Mouse (Mus musculus): ENCODE results near the gene Pigq. TPM values are rescaled to one million over a fixed set of nuclear protein-coding genes. Genes with fewer than 3 reads are reported as not detected.
A peak's percentile ranks its signal among the peaks of the same experiment; 100 is the strongest.

Gene Pigq
- 100 to 1,000 TPM; 123 to 126 TPM for total RNA-seq (2021)

DNA sequence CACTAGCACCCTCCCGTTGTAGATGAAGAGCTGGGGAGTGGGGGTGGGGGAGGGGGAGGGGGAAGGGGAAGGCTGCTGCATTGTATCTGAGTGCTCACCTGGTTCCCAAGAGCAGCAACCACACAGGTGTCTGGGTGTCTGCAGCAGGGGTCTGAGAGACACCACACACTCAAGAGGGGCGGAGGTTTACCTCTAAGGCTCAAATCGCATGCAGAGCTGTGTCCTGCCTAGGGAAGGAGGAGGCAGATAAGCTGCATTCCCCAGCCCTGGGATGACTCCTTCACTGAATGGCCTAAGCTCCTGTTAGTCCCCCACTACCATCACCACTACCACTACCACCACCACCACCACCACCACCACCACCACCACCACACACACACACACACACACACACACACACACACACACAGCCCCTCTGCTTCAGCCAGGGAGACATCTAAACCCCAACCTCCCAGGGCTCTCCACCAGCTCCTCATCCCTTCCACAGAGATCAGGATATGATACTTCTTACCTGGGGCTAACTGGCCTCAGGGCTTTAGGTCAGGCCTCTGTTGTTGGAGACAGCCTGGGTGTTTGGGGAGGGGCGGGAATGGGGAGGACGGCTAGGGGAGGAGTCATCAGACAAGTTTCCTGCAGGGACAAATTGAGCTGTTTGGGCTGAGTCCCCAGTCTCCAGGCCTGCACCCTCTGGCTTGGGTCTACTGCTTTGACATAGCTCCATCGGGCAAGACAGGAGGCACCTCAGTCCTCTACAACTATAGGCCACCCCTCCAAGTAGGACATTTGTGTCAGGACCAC, at the start of gene Pigq, which contains the start of gene Nhlrc4:
Pigq (minus strand) TSS at position 571 of the 798 bp plus-strand sequence.
Nhlrc4 (minus strand) TSS at position 596 of the 798 bp plus-strand sequence.
- intact Hi-C loops (cut with DNase I): no loop called here
- DNase-seq (ENCODE audit: extremely low spot score in 1 of 2, low spot score in 2 of 2): no peak

DNA sequence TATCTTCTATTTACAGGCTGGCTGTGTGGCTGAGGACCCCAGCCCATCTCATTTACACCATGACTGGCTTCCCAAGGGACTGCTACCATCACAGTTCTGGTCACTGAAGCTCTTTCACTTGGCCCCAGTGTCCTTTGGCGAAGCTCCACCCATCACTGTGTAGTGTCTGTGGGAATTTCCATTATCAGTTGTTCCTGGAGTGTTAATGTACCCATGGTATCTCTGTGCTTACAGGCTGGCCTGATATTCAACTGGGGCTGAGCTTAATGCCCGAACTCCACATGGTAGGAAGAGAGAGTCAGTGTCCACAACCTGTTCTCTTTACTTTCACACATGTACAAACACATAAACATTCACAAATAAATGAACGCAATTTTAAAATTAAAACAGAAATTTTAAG, 48.8 kb upstream of the Pigq start:
- no peak for DNase-seq (ENCODE audit: extremely low spot score in 1 of 2, low spot score in 2 of 2)
- intact Hi-C loops (cut with DNase I): no loop called here

DNA sequence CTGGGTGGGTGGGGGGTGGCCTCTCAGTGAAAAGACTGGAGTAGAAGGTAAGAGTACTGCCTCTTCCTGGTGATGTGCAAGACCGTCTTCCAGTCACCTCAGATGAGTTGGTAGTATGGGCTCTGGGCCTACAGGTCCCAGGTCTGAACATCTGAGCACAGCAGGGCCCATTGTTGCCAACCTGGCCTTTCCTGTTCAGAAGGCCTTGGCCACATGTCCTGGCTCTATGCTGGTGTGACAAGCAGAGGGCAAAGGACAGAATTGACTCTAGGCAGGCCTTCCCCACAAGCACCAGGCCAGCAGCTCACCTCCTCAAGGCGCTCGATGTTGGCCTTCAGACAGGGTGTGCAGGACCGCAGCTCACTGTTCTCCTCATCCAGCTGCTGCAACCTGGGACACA, 47.5 kb upstream of the Pigq start:
- intact Hi-C loops (cut with DNase I): no loop called here

DNA sequence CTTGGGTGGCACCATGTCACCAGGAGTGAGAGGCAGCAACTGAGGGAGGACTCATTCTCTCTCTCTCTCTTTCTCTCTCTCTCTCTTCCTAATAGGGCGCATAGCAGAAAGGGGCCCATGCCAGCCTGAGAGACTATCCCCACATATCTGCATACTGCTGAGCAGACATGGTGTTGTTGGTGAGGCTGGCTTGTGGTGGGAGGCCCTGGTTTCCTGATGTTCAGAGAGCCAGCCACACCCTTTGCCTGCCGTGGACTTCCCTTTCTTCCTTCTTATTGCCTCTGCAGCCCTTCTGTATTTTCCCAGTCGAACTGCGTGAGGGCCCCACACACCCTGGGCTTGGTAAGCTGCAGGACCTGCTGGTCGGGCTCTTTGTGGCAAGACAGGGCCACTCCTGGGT, 45.6 kb upstream of the Pigq start:
- no peak for DNase-seq (ENCODE audit: extremely low spot score in 1 of 2, low spot score in 2 of 2)
- intact Hi-C loops (cut with DNase I): no loop called here

More for the DNA sequence above, 47.5 kb upstream of the Pigq start:
- DNase-seq (ENCODE audit: extremely low spot score in 1 of 2, low spot score in 2 of 2): no peak

DNA sequence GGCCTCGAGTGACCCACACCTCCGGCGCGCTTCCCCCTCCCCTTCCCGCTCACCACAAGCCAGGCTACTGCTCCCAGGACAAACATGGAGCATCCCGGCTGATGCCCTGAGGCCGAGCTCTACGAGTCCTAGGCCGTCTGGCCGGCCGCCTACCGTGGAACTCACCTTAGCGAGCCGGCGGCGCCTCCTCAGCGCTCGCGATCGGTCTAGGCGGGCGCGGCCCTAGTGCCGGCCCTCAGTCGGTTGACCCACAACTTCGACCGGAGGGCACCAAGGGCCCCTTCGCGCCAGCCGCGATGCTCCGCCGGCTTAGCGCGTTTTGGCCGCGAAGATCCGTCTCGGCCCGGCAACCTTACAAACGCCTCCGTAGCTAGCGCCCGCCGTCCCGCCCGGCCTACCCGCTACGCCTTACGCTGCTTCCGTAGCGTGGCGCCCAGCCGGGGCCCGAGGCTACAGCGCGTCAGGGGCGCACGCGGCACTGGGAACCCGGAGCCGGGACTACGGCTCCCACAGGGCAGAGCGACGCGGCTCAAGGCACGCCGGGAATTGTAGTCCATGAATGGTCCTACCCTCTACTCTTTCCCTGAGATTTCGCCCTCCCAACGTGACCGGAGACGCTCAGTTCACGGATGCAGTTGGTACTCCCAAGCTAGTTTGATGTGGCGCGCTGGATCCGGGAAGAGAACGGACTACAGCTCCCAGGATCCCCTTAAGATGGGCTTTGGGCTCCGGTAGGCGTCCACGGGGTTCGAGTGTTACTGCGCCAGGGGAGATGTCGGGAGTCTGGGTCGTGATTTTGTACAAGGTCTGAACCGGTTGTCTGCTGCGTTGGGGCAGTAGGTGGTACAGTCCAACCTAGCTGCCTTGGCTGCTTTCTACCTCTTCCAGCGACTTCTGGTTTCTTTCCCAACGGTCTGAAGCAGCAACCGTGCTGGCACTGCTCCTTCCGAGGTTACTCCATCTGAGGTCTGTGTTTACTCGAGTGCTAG, 40.9 kb upstream of the Pigq start, which contains the start of gene Capn15:
Capn15 (minus strand) TSS at position 491 of the 989 bp plus-strand sequence.
- intact Hi-C loops (cut with DNase I): loop anchor here (5.0 kb wide), 1 partner anchor 93 kb away; no protein-coding TSS in a partner anchor
- DNase-seq (ENCODE audit: extremely low spot score in 1 of 2, low spot score in 2 of 2): peak; percentile 95 to 96

DNA sequence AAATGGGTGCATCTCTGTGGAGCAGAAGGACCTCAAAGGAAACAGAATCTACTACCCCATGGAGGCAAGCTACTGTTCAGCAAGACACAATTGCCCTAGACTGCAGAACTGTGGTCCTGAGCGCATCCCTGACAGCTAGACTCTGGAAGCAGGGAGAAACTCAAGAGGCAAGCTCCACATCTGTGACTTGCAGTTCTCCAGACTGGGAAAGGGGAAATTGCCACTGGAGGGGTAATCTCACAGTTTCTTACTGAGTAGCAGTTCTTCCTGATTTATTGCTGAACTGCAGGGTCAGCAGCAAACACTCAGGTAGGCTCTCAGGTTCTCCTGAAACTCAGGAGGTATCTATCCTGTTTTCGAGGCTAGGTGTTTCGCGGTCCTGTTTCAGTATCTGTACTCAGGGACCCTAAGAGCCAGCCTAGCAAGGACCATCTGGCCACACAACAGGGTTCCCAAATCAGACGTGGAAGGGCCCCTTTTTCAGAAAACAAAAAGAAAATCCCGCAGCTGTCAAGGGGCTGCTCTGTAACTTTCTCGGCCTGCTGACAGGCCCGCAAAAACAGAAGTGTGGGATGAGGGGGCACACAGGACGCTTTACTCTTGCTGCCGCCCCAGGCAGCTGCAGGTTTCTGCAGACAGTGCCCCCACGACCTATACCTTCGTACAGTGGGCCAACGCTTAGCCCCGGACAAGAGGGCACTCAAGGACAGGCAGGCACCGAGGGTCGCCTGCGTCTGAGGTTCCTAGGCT, 40.0 kb upstream of the Pigq start:
- DNase-seq (ENCODE audit: extremely low spot score in 1 of 2, low spot score in 2 of 2): no peak
- intact Hi-C loops (cut with DNase I): loop anchor here (5.0 kb wide), 1 partner anchor 92 kb away; no protein-coding TSS in a partner anchor

DNA sequence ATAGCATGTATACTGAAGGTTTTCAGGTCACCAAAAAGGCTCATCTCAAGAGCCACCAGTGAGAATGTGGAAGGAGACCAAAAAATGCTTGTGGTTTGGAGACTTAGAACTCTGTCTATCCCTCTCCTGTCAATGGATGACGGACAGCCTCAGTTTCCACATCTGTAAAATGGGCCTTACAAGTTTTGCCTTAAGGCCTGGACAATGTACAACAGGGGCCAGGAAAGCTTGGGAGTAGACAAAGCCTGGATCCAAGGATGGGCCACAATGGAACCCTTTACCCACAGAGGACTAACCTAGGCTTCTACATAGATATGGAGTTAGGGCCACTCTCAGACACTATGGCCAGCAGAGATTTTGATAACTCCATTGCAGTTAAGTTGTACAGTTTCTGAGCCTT, 39.3 kb upstream of the Pigq start:
- intact Hi-C loops (cut with DNase I): no loop called here
- DNase-seq (ENCODE audit: extremely low spot score in 1 of 2, low spot score in 2 of 2): no peak

DNA sequence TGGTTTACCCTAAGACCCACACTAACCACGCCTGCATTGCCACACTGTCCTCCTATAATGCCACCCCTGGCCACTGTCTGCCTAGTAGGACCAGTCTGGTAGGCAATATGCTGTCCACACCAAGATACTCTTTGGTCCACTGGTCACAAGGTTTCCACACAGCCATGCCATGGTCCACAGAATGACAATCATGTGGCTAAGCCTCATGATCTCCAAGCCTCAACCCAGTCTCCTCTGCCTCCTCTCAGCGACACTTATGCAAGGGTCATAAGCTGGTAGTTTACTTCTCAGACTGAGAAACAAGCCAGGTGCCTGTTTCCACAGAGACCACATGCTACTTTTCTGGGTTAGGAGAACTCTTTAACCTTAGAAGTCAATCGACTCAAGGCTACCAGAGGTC, 38.2 kb upstream of the Pigq start:
- no peak for DNase-seq (ENCODE audit: extremely low spot score in 1 of 2, low spot score in 2 of 2)
- intact Hi-C loops (cut with DNase I): no loop called here

DNA sequence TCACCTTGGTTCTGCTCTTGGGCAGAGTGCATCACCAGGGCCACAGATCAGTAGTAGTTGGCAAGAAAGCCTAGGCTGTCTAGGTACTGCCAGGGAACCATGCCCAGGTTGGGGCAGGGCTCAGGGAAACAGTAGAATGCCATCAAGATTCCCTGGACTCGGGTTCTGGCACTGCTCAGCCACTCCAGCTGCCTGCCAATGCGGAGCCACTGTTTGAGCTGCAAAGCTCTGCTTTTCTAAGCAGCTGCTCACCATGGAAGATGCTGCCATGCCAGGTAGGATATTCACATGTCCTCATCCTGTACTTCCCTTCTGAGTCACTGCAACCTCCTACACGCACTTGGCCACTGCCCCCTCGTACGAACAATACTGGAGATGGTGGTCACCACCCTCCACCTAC, 36.1 kb upstream of the Pigq start:
- DNase-seq (ENCODE audit: extremely low spot score in 1 of 2, low spot score in 2 of 2): peak in 1 of 2 experiments; percentile 35
- intact Hi-C loops (cut with DNase I): no loop called here

DNA sequence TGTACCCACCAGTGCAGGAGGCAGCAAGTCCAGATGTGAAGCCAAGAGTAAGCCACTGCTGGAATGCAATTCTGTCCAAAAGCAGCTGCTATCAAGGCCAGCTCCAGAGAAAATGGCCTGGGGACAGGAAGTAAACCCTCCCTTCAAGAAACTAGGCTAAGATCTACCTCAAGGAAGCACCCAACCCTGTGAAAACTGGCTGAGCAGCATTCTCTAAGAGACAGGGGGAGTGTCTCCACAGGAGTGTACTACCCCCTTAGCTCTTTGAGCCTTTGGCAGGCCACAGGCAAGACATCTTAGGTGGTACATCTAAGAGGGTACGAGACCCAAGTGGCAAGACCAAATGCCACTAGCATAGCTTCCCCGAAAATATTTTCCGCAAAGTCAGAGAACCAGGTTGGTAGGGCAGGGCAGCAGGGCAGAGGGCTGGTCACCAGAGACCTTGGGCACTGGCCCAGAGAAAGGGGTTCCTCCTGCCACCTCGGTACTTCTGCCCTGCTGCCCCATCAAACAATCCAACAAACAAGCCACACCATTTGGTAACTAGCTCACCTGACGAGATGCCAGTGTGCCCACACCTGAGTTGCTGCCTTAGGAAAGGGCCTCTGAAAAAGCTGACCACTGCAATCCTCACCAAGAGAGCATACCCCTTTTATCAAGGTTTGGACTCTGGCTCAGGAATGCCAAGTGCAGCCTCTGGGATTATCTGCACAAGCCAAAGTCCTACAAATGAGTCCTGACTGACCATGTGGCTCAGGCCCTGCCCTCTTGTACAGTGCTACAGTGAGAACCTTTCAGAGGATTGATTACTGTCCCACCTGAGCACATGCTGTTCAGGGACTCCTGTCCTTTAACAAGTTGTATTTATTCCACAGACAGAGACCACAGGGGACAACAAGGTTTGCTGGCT, 35.3 kb upstream of the Pigq start:
- DNase-seq (ENCODE audit: extremely low spot score in 1 of 2, low spot score in 2 of 2): no peak
- intact Hi-C loops (cut with DNase I): no loop called here

DNA sequence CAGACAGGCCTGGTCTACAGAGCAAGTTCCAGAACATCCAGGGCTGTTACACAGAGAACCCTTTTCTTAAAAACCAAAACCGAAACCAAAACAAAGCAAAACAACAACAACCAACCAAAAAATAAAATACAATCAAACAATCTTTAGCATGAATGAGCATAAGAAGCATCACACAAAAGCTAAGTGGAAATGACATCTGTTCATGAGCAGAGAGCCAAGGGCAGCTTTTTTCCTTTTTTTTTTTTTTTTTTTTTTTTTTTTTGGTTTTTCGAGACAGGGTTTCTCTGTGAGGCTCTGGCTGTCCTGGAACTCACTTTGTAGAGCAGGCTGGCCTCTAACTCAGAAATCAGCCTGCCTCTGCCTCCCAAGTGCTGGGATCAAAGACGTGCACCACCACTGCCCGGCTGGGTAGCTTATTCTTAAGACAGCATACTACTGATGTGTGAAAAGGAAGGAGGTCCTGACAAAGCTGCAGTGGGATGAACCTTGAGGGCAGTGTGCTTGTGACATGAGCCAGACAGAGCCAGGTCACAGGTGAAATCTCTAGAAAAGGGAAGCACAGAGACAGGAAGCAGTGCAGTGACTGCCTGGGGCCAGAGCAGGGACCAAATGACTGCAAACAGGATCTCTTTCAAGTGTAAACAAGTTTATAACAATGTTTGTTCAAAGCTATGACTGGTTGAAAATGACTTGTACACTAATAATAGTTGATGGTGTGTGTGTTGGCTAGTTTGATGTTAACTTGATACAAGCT, 26.4 kb upstream of the Pigq start:
- intact Hi-C loops (cut with DNase I): no loop called here
- no peak for DNase-seq (ENCODE audit: extremely low spot score in 1 of 2, low spot score in 2 of 2)

DNA sequence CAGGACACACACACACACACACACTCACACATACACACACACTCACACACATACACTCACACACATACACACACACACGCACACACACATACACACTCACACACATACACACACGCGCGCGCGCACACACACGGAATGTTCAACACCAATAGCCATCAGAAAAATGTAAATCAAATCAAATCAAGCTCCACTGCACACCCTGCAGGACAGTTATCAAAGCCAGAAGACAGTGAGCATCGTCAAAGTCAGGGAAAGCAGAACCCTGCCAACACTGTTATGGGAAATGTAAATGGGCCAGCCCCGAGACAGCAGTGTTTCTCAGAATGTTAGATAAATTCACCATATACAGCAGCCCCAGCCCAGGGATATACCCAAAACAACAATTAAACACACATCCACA, 25.7 kb upstream of the Pigq start:
- intact Hi-C loops (cut with DNase I): no loop called here
- DNase-seq (ENCODE audit: extremely low spot score in 1 of 2, low spot score in 2 of 2): no peak

DNA sequence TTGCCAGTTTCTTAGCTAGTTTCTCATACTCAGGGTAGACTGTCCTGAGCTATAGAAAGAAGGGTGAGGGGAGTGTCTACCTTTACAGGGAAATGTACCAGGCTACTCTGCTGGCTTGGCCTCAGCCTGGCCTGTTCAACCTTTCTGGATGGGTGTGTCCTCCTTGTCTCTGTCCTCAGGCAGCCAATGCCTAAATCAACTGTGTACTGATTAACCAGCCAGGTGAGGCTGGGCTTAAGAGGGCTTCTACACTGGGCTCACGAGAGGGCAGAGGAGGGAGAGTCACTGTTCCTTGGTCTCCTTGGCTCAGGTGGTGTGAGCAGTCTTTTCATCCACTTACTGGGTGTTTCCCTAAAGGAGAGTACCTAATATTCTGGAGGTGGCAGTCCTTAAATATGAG, 23.4 kb upstream of the Pigq start:
- intact Hi-C loops (cut with DNase I): no loop called here
- DNase-seq (ENCODE audit: extremely low spot score in 1 of 2, low spot score in 2 of 2): no peak

DNA sequence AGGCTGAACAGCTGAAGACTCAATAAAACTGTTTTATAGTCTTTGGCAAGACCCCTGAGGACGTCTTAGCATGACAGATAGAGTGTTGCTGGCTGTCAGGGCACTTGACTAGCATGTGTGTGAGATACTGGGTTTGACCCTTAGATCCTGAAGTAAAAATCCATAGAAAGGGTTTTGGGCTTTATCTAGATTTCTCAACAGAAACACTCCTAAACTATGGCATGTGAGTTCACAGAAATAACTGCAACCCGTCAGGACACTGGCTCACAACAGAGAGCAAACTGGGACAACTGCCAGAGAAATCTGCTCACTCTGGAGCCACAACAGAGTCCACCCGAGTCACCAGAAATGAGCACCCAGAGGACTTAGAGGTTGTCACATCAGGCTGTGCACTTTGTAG, 22.9 kb upstream of the Pigq start:
- no peak for DNase-seq (ENCODE audit: extremely low spot score in 1 of 2, low spot score in 2 of 2)
- intact Hi-C loops (cut with DNase I): no loop called here

DNA sequence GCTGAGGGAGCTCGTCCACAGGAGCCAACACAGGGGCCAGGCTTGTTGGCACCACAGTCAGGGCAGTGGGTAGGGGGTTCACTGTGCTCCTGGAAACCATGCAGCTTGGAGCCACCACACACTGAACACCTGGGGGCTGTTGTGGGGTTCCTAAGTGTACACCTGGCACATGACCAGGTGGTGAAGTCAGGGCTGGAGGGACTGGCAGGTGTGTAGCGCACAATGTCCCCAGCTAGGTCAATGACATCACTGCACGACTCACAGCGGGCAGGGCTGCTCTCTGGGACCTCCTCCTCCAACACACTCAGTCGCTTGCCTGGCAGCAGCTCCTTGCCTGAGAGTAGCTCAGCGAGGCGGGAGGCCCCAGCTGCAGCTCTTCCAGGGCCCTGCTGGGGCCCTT, 19.5 kb upstream of the Pigq start:
- intact Hi-C loops (cut with DNase I): no loop called here
- DNase-seq (ENCODE audit: extremely low spot score in 1 of 2, low spot score in 2 of 2): peak in 1 of 2 experiments; percentile 21

DNA sequence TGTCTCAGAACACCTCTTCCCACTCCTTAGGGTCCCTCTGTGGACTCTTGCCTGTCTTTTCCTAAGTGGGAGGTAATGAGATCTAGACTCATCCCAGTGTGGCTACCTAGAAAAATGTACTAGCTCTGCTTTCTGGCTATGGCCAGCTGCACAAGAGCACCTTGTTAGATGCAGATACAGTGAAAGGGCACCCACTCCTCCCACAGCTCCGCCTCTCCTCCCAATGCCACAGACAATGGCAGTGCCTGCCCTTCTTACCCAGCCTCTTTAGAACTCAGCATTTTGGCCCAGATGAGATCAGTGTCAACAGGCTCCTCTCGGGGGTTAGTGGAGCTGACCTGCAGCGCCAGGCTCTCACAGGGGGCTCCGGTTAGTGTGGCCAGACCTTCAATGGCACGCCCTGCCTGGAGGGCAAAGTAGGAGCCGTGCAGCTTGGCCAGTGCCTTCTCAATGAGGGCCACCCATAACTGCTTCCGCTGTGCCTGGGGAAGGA, 17.7 kb upstream of the Pigq start:
- intact Hi-C loops (cut with DNase I): no loop called here
- DNase-seq (ENCODE audit: extremely low spot score in 1 of 2, low spot score in 2 of 2): no peak

DNA sequence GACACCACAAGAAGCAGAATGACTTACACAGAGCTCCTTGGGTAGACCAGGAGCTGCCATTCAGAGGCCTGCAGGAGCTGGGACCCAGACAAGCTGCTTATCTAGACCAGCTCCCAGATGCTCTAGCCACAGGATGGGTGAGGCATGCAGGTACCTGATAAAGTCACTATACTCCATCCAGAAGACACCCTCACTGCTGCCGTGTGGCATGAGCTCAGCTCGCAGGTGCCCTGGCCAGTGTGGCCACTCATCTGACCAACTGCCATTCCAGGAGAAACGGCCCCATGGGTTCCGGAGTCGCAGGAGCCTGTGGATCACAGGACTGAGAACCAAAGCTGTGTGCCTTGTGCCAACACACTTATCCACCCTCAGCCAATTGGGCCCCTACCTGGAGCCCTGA, 16.8 kb upstream of the Pigq start:
- intact Hi-C loops (cut with DNase I): no loop called here
- DNase-seq (ENCODE audit: extremely low spot score in 1 of 2, low spot score in 2 of 2): no peak

Data from left cerebral cortex, postnatal 10 days (tissue).